Mouse (Mus musculus) stomach, postnatal 0 days (tissue): ENCODE measurements around the gene Zfp384. TPM values are rescaled to one million over a fixed set of nuclear protein-coding genes. Genes with fewer than 3 reads are reported as not detected.
A peak's percentile ranks its signal among the peaks of the same experiment; 100 is the strongest.
"Not testable (repeated sequence)": the region's sequence is repeated elsewhere in the genome, so short reads cannot be mapped to it uniquely, and the experiment has no call there.

Experiments used
- ATAC-seq: fragments of 200-750 bp; cut with Nextera tagmentation; 2 replicates; pipeline ENCODE4 v1.8.0; 2017; ENCODE audit not compliant: low FRiP score, low TSS enrichment
- DNase-seq: peaks from one replicate; pipeline ENCODE4 v3.0.0-alpha.2; 2016; ENCODE audit warnings: low spot score
- H3K27ac ChIP-seq: fragments of 300-500 bp; sonication (generic); replicated peaks from 2 replicates; pipeline ENCODE4 v1.5.1; 2014; ENCODE audit warnings: mild to moderate bottlenecking, control low read depth
- H3K27me3 ChIP-seq: fragments of 300-500 bp; sonication (generic); 2 replicates; pipeline ENCODE4 v1.6.1; 2014; ENCODE audit warnings: low read length; ENCODE audit not compliant: control insufficient read depth, insufficient read depth
- H3K36me3 ChIP-seq: fragments of 300-500 bp; sonication (generic); 2 replicates; pipeline ENCODE4 v1.6.1; 2014; ENCODE audit warnings: low read length, mixed read lengths; ENCODE audit not compliant: control insufficient read depth, insufficient read depth
- H3K4me1 ChIP-seq: fragments of 300-500 bp; sonication (generic); replicated peaks from 2 replicates; pipeline ENCODE4 v1.6.1; 2014; ENCODE audit warnings: antibody characterized with exemption; ENCODE audit not compliant: control insufficient read depth, insufficient read depth
- H3K4me2 ChIP-seq: fragments of 300-500 bp; sonication (generic); replicated peaks from 2 replicates; pipeline ENCODE4 v1.6.1; 2014; ENCODE audit warnings: low read depth, mild to moderate bottlenecking, control low read depth, moderate library complexity
- H3K4me3 ChIP-seq: fragments of 300-500 bp; sonication (generic); 2 replicates; pipeline ENCODE4 v1.5.1; 2014; ENCODE audit warnings: low read depth, low read length, control low read depth
- H3K9ac ChIP-seq: fragments of 300-500 bp; sonication (generic); 2 replicates; pipeline ENCODE4 v1.6.1; 2014; ENCODE audit warnings: mild to moderate bottlenecking, low read length, control low read depth, mixed read lengths
- H3K9me3 ChIP-seq: fragments of 300-500 bp; sonication (generic); 2 replicates; pipeline ENCODE4 v1.6.1; 2016; ENCODE audit warnings: low read length; ENCODE audit not compliant: control insufficient read depth
- CTCF ChIP-seq: IDR thresholded peaks from 2 replicates; pipeline ENCODE4 v1.5.1; 2016; ENCODE audit warnings: antibody characterized with exemption, low read depth, mild to moderate bottlenecking, moderate library complexity
- EP300 ChIP-seq: optimal IDR thresholded peaks from 2 replicates; pipeline ENCODE3; 2016; ENCODE audit warnings: antibody characterized with exemption
- WGBS: fragments of 180-500 bp; shearing (Covaris S2); extraction: QIAGEN DNeasy Blood & Tissue Kit; methylation state at CpG from one replicate; pipeline ENCODE4 v1.1.7; 2014; 5-methylcytosine and 5-hydroxymethylcytosine counted together
- polyA plus RNA-seq: library from polyadenylated mRNA; unstranded; fragments of >200 nt; fragmentation: Nextera tagmentation; extraction: Ambion mirVana; gene quantifications from 2 replicates; pipeline ENCODE4 v1.2.1, GENCODE M21; 2015

Zfp384 gene
- polyA plus RNA-seq, 1 experiment from 2014 or later, result 7.2 TPM

GRCm38 (mm10) chr6:125062511-125062910, 53.6 kb downstream of the Zfp384 start:
- Histone ChIP-seq H3K9ac (no peak overlapping the region), H3K4me2 (no peak overlapping the region), H3K4me1 (no peaks in the 10 kb centered on the region), H3K4me3 (no peak overlapping the region), H3K36me3 (no peaks in the 10 kb centered on the region), H3K9me3 (no peaks in the 10 kb centered on the region), H3K27ac (no peak overlapping the region), H3K27me3 (no peaks in the 10 kb centered on the region)
- ATAC-seq (no peak), DNase-seq (no peak)
- no peak for TF ChIP-seq CTCF
- no peak for TF ChIP-seq EP300
- 83% methylated on average over 5 of the region's 5 CpGs for WGBS

GRCm38 (mm10) chr6:125063906-125064305, 55.0 kb downstream of the Zfp384 start:
- Histone ChIP-seq H3K4me2 (no peak overlapping the region), H3K4me3 (no peak overlapping the region)
- peak; percentile 64 for ATAC-seq

GRCm38 (mm10) chr6:125065223-125065622, 56.3 kb downstream of the Zfp384 start:
- WGBS, result no CpG with 5 or more reads among the region's 1 CpGs
- DNase-seq, H3K4me1 ChIP-seq, H3K27ac ChIP-seq, H3K36me3 ChIP-seq, H3K4me2 ChIP-seq, H3K9me3 ChIP-seq, H3K4me3 ChIP-seq, H3K27me3 ChIP-seq, ATAC-seq, H3K9ac ChIP-seq: not testable (repeated sequence)

More at GRCm38 (mm10) chr6:125063906-125064305, 55.0 kb downstream of the Zfp384 start:
- no peak overlapping the region for H3K27ac ChIP-seq
- no peaks in the 10 kb centered on the region for H3K4me1 ChIP-seq
- TF ChIP-seq EP300 (no peak), CTCF (no peak)
- H3K36me3 ChIP-seq, result no peaks in the 10 kb centered on the region
- no peak overlapping the region for H3K9ac ChIP-seq
- no peaks in the 10 kb centered on the region for H3K27me3 ChIP-seq
- DNase-seq, result peak; percentile 46
- WGBS, result 71% methylated on average over 6 of the region's 6 CpGs
- H3K9me3 ChIP-seq, result no peaks in the 10 kb centered on the region

- peak; percentile 59 for DNase-seq
- Histone ChIP-seq H3K36me3 (no peaks in the 10 kb centered on the region), H3K4me2 (peak within 1 kb of the TSS; percentile 40), H3K4me3 (peak within 1 kb of the TSS; percentile 15; the same call in 1 of the 2 replicates), H3K9ac (peak within 1 kb of the TSS; percentile 27; the same call in 1 of the 2 replicates), H3K27ac (peak within 1 kb of the TSS; percentile 75), H3K9me3 (no peaks in the 10 kb centered on the region), H3K27me3 (no peaks in the 10 kb centered on the region), H3K4me1 (no peaks in the 10 kb centered on the region)
- ATAC-seq, result peak; percentile 68
- WGBS, result 35% methylated on average over 8 of the region's 8 CpGs
- TF ChIP-seq EP300, result no peak
- no peak for TF ChIP-seq CTCF
Observed at GRCm38 (mm10) chr6:125067571-125067995, 58.6 kb downstream of the Zfp384 start, which contains the start of gene Lpar5. Lpar5 (plus strand) TSS chr6:125067920.

GRCm38 (mm10) chr6:125071170-125071895, 62.4 kb downstream of the Zfp384 start:
- Histone ChIP-seq H3K9ac (no peak overlapping the region), H3K4me3 (no peak overlapping the region), H3K9me3 (no peaks in the 10 kb centered on the region), H3K4me1 (no peaks in the 10 kb centered on the region), H3K4me2 (no peak overlapping the region; the same call in 1 of the 2 replicates), H3K27me3 (no peaks in the 10 kb centered on the region), H3K36me3 (no peaks in the 10 kb centered on the region), H3K27ac (peak overlapping the region; percentile 63)
- peak; percentile 82 for ATAC-seq
- peak; percentile 74 for DNase-seq
- no peak for TF ChIP-seq CTCF
- no peak for TF ChIP-seq EP300
- WGBS, result 64% methylated on average over 18 of the region's 18 CpGs

- TF ChIP-seq CTCF, result no peak
- no peak for TF ChIP-seq EP300
- ATAC-seq (no peak), DNase-seq (peak; percentile 67)
- Histone ChIP-seq H3K4me2 (no peak overlapping the region), H3K27me3 (no peaks in the 10 kb centered on the region), H3K36me3 (no peaks in the 10 kb centered on the region), H3K9me3 (no peaks in the 10 kb centered on the region), H3K4me1 (no peaks in the 10 kb centered on the region), H3K9ac (no peak overlapping the region), H3K4me3 (no peak overlapping the region), H3K27ac (peak overlapping the region; percentile 63)
- 8% methylated on average over 2 of the region's 2 CpGs for WGBS
Observed at GRCm38 (mm10) chr6:125071896-125072279, 62.9 kb downstream of the Zfp384 start.
